Comparison of ENCODE assay signal across 8 mouse cellular contexts in the genomic region with DNA sequence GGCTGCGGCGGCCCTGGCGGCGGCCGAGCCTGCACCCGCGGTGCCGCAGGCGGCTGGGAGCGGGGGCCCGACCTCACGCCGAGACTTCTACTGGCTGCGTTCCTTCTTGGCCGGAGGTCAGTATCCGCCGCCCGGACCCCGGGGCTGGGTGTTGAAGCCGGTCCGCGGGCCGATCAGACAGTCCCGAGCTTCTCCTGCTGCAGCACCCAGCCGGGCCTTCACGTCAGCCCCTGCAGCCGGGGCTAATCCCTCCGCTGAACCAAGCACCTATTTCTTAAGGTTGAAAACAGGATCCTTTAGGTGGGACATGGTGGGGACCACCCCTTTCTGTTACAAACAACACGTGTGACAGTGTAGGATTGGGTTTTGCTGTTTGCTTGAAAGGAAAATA. TPM values are rescaled to one million over a fixed set of nuclear protein-coding genes. Genes with fewer than 3 reads are reported as not detected.
DNase-seq lines count a peak whose midpoint lies in the region; ATAC-seq and TF ChIP-seq lines count a peak whose summit lies in the region.

No protein-coding gene starts in this region.

- TF ChIP-seq RAD21 in CH12.LX (IDR thresholded peaks at IDR 0.05; ENCODE audit: low read depth, low read length): no peak

- TF ChIP-seq POLR2A in CH12.LX (IDR thresholded peaks at IDR 0.05; ENCODE audit: low read depth, low read length): no peak

- H3K9ac ChIP-seq in CH12.LX (ENCODE audit: insufficient read depth, low read depth): peak overlapping the region; percentile 83
- H3K9ac ChIP-seq in forebrain, embryonic 12.5 days: peak overlapping the region; percentile 90
- H3K9ac ChIP-seq in liver, embryonic 15.5 days: peak overlapping the region; percentile 99

- H3K79me2 ChIP-seq in CH12.LX (replicated peaks; ENCODE audit: control insufficient read depth, extremely low read depth, insufficient read depth, poor library complexity, severe bottlenecking): no peaks in the 10 kb centered on the region; the same call in 1 of the 2 replicates

- 0% methylated on average over 29 of the region's 29 CpGs for WGBS in forebrain, embryonic 12.5 days
- WGBS in liver, embryonic 15.5 days (ENCODE audit: insufficient replicate concordance): under 1% methylated on average over 29 of the region's 29 CpGs

- peak; percentile 75 for ATAC-seq in forebrain, embryonic 12.5 days (ENCODE audit: low FRiP score)
- ATAC-seq in liver, embryonic 15.5 days (ENCODE audit: insufficient read depth): peak; percentile 61

- dilution Hi-C loops in CH12.LX (cut with MboI; ENCODE audit: extremely low pct_ligation_motif_present, extremely low pct_unique_long_range_greater_than_20kb, low sequenced_read_pairs): no loop called here

- peak overlapping the region; percentile 73 for H3K4me2 ChIP-seq in CH12.LX (ENCODE audit: insufficient read depth, low read depth, poor library complexity, severe bottlenecking)
- H3K4me2 ChIP-seq in forebrain, embryonic 12.5 days: peak overlapping the region; percentile 68
- peak overlapping the region; percentile 93 for H3K4me2 ChIP-seq in liver, embryonic 15.5 days

- peaks cover 0 to 5% of the 10 kb centered on the region in 2 experiments for H3K36me3 ChIP-seq in CH12.LX (replicated peaks in 1 of 2; ENCODE audit: control insufficient read depth in 1 of 2, insufficient read depth in 1 of 2, low read length in 1 of 2)
- no peaks in the 10 kb centered on the region for H3K36me3 ChIP-seq in forebrain, embryonic 12.5 days (replicated peaks)
- H3K36me3 ChIP-seq in liver, embryonic 15.5 days (replicated peaks): no peaks in the 10 kb centered on the region

- no peaks in the 10 kb centered on the region for H3K9me3 ChIP-seq in CH12.LX (replicated peaks; ENCODE audit: low read length)
- no peaks in the 10 kb centered on the region for H3K9me3 ChIP-seq in forebrain, embryonic 12.5 days
- H3K9me3 ChIP-seq in liver, embryonic 15.5 days (replicated peaks): no peaks in the 10 kb centered on the region

- TF ChIP-seq CTCF in CH12.LX (conservative IDR thresholded peaks at IDR 0.05 in 1 of 2, IDR thresholded peaks at IDR 0.05 in 1 of 2; ENCODE audit: low read depth in 2 of 2, low read length in 2 of 2): no peak

- no peaks in the 10 kb centered on the region for H3K27me3 ChIP-seq in CH12.LX (replicated peaks)
- no peaks in the 10 kb centered on the region for H3K27me3 ChIP-seq in forebrain, embryonic 12.5 days
- H3K27me3 ChIP-seq in liver, embryonic 15.5 days: no peaks in the 10 kb centered on the region

- H3K27ac ChIP-seq in CH12.LX (ENCODE audit: insufficient read depth, low read depth): no peak overlapping the region
- H3K27ac ChIP-seq in forebrain, embryonic 12.5 days: peak overlapping the region; percentile 87
- H3K27ac ChIP-seq in liver, embryonic 15.5 days (replicated peaks): peak overlapping the region; percentile 88

- H3K4me1 ChIP-seq in CH12.LX (ENCODE audit: control insufficient read depth in 1 of 2, insufficient read depth in 2 of 2): peaks cover 0 to 18% of the 10 kb centered on the region in 2 experiments; a peak in 2 of 4 replicates
- peaks cover 12% of the 10 kb centered on the region for H3K4me1 ChIP-seq in forebrain, embryonic 12.5 days
- peaks cover 33% of the 10 kb centered on the region for H3K4me1 ChIP-seq in liver, embryonic 15.5 days (replicated peaks)

- in situ Hi-C loops in CH12.LX (cut with MboI; ENCODE audit: low pct_ligation_motif_present, low pct_unique_long_range_greater_than_20kb, low sequenced_read_pairs): no loop called here

- DNase-seq in gastrocnemius, postnatal 10 days: peak; percentile 16
- DNase-seq in gastrocnemius, postnatal 4 days (ENCODE audit: low spot score in 2 of 2): no peak
- DNase-seq in CH12.LX (ENCODE audit: extremely low read depth) (no peak), MN1 (ENCODE audit: low spot score) (no peak)
- no peak for DNase-seq in Muller cell, postnatal 12 days (ENCODE audit: inconsistent ontology term)
- DNase-seq in thymus, postnatal 4 days: no peak

- H3K4me3 ChIP-seq in CH12.LX (replicated peaks in 1 of 3; ENCODE audit: low read depth in 2 of 3, low read length in 2 of 3, poor library complexity in 1 of 3): peak overlapping the region; percentile 91 to 99 (median 95)
- H3K4me3 ChIP-seq in forebrain, embryonic 12.5 days (replicated peaks): peak overlapping the region; percentile 99
- peak overlapping the region; percentile 99 for H3K4me3 ChIP-seq in liver, embryonic 15.5 days (replicated peaks)

- no peak for TF ChIP-seq EP300 in CH12.LX (IDR thresholded peaks at IDR 0.05; ENCODE audit: low read length)

TF ChIP-seq in CH12.LX, 34 proteins besides CTCF, POLR2A, EP300 and RAD21:
- no peak for TF ChIP-seq JUN (IDR thresholded peaks at IDR 0.05; ENCODE audit: insufficient read depth, low read depth, low read length)
- no peak for TF ChIP-seq E2F4 (IDR thresholded peaks at IDR 0.05; ENCODE audit: insufficient replicate concordance, low read depth, low read length)

RNA-seq across cellular contexts. Expression of a gene that starts 0.3 kb away (rescaled TPM):
- 10 to 100 TPM; 19.8 to 22.0 TPM for total RNA-seq in gastrocnemius, postnatal 10 days (2021)
- 10 to 100 TPM; 20.6 to 23.1 TPM for total RNA-seq in gastrocnemius, postnatal 4 days (2021)
- total RNA-seq in CH12.LX (2012; rRNA removed): 9.8 and 12.0 TPM in 2 replicates
- 27.0 TPM in 2 replicates for total RNA-seq in CH12.LX (2014; rRNA removed)
- 12.1 and 16.8 TPM in 2 replicates for polyA plus RNA-seq in CH12.LX (2012; ENCODE audit: insufficient read length, low read depth)
- 13.0 and 13.1 TPM in 2 replicates for polyA plus RNA-seq in forebrain, embryonic 12.5 days (2016; fragmentation: Nextera tagmentation; extraction: Ambion mirVana)
- 7.8 and 8.1 TPM in 2 replicates for polyA plus RNA-seq in liver, embryonic 15.5 days (2015; fragmentation: Nextera tagmentation; extraction: Ambion mirVana)

RNA-seq across cellular contexts. Expression of a gene that starts 12.0 kb away (rescaled TPM):
- total RNA-seq in gastrocnemius, postnatal 10 days (2021): 10 to 100 TPM; 15.3 to 26.2 TPM
- total RNA-seq in gastrocnemius, postnatal 4 days (2021): 10 to 100 TPM; 25.3 to 26.4 TPM
- total RNA-seq in CH12.LX (2012; rRNA removed) (0.50 and 0.55 TPM in 2 replicates), CH12.LX (2014; rRNA removed) (0.23 and 0.31 TPM in 2 replicates)
- 0.34 and 0.60 TPM in 2 replicates for polyA plus RNA-seq in CH12.LX (2012; ENCODE audit: insufficient read length, low read depth)
- polyA plus RNA-seq in forebrain, embryonic 12.5 days (2016; fragmentation: Nextera tagmentation; extraction: Ambion mirVana): 36.5 and 39.2 TPM in 2 replicates
- polyA plus RNA-seq in liver, embryonic 15.5 days (2015; fragmentation: Nextera tagmentation; extraction: Ambion mirVana): 1.6 and 2.3 TPM in 2 replicates

RNA-seq across cellular contexts. Expression of a gene that starts 26.1 kb away (rescaled TPM):
- 1 to 10 TPM; 1.9 to 3.4 TPM for total RNA-seq in gastrocnemius, postnatal 10 days (2021)
- 1 to 10 TPM; 4.7 to 5.3 TPM for total RNA-seq in gastrocnemius, postnatal 4 days (2021)
- total RNA-seq in CH12.LX (2012; rRNA removed): 31.7 and 38.6 TPM in 2 replicates
- 38.6 and 41.2 TPM in 2 replicates for total RNA-seq in CH12.LX (2014; rRNA removed)
- 33.1 and 33.4 TPM in 2 replicates for polyA plus RNA-seq in CH12.LX (2012; ENCODE audit: insufficient read length, low read depth)
- polyA plus RNA-seq in forebrain, embryonic 12.5 days (2016; fragmentation: Nextera tagmentation; extraction: Ambion mirVana): 24.1 and 25.6 TPM in 2 replicates
- polyA plus RNA-seq in liver, embryonic 15.5 days (2015; fragmentation: Nextera tagmentation; extraction: Ambion mirVana): 24.4 TPM in 2 replicates

RNA-seq across cellular contexts. Expression of a gene that starts 59.3 kb away (rescaled TPM):
- 10 to 100 TPM; 12.2 to 12.3 TPM for total RNA-seq in gastrocnemius, postnatal 10 days (2021)
- total RNA-seq in gastrocnemius, postnatal 4 days (2021): 10 to 100 TPM; 14.4 to 22.2 TPM
- total RNA-seq in CH12.LX (2012; rRNA removed) (4.9 and 5.6 TPM in 2 replicates), CH12.LX (2014; rRNA removed) (5.8 and 9.0 TPM in 2 replicates)
- polyA plus RNA-seq in CH12.LX (2012; ENCODE audit: insufficient read length, low read depth): 6.8 and 7.1 TPM in 2 replicates
- polyA plus RNA-seq in forebrain, embryonic 12.5 days (2016; fragmentation: Nextera tagmentation; extraction: Ambion mirVana): 34.9 and 39.5 TPM in 2 replicates
- polyA plus RNA-seq in liver, embryonic 15.5 days (2015; fragmentation: Nextera tagmentation; extraction: Ambion mirVana): 1.8 and 2.2 TPM in 2 replicates

Comparison
In these comparisons a context has a peak if more than half of its experiments do, and no peak if none do; other contexts are left out.
1. RNA of a gene that starts 12.0 kb away (total RNA-seq): 25.3 to 26.4 TPM in gastrocnemius, postnatal 4 days and 15.3 to 26.2 TPM in gastrocnemius, postnatal 10 days; 0.23 to 0.55 TPM in CH12.LX; every median in the first group is over 10 times any median in the second.
2. RNA of a gene that starts 26.1 kb away (total RNA-seq): 31.7 to 41.2 TPM in CH12.LX; 4.7 to 5.3 TPM in gastrocnemius, postnatal 4 days and 1.9 to 3.4 TPM in gastrocnemius, postnatal 10 days; every median in the first group is over 4 times any median in the second.
3. Peak in every context shown above with its lines, with median percentiles within 50 percentile points of each other: H3K4me2 ChIP-seq, H3K4me3 ChIP-seq and H3K9ac ChIP-seq.